Mouse (Mus musculus) intestine, postnatal 0 days (tissue): ENCODE data around the gene Lpp. TPM values are rescaled to one million over a fixed set of nuclear protein-coding genes. Genes with fewer than 3 reads are reported as not detected.

Experiments
- ATAC-seq: fragments of 200-750 bp; cut with Nextera tagmentation; 2 replicates; pipeline ENCODE4 v1.8.0; 2017; ENCODE audit warnings: mild to moderate bottlenecking, moderate TSS enrichment, moderate library complexity
- H3K27ac ChIP-seq: fragments of 300-500 bp; sonication (generic); 2 replicates; pipeline ENCODE4 v1.5.1; 2014; ENCODE audit warnings: mild to moderate bottlenecking, low read depth, low read length, moderate library complexity
- H3K27me3 ChIP-seq: fragments of 300-500 bp; sonication (generic); replicated peaks from 2 replicates; pipeline ENCODE4 v1.6.1; 2014; ENCODE audit warnings: low read length, mixed read lengths; ENCODE audit not compliant: control insufficient read depth, insufficient read depth
- H3K36me3 ChIP-seq: fragments of 300-500 bp; sonication (generic); 2 replicates; pipeline ENCODE4 v1.6.1; 2014; ENCODE audit warnings: mild to moderate bottlenecking, moderate library complexity; ENCODE audit not compliant: control insufficient read depth, insufficient read depth
- H3K4me1 ChIP-seq: fragments of 300-500 bp; sonication (generic); replicated peaks from 2 replicates; pipeline ENCODE4 v1.6.1; 2014; ENCODE audit warnings: antibody characterized with exemption, low read length, mixed read lengths; ENCODE audit not compliant: control insufficient read depth, insufficient read depth
- H3K4me2 ChIP-seq: fragments of 300-500 bp; sonication (generic); replicated peaks from 2 replicates; pipeline ENCODE4 v1.6.1; 2014; ENCODE audit warnings: low read depth, mild to moderate bottlenecking, moderate library complexity
- H3K4me3 ChIP-seq: fragments of 300-500 bp; sonication (generic); 2 replicates; pipeline ENCODE4 v1.5.1; 2014; ENCODE audit warnings: low read depth, low read length
- H3K9ac ChIP-seq: fragments of 300-500 bp; sonication (generic); 2 replicates; pipeline ENCODE4 v1.6.1; 2014; ENCODE audit warnings: mild to moderate bottlenecking, low read depth, low read length
- H3K9me3 ChIP-seq: fragments of 300-500 bp; sonication (generic); 2 replicates; pipeline ENCODE4 v1.6.1; 2016; ENCODE audit warnings: mixed run types; ENCODE audit not compliant: control insufficient read depth
- CTCF ChIP-seq: sonication (generic); IDR thresholded peaks from 2 replicates; pipeline ENCODE4 v1.5.1; 2016; ENCODE audit warnings: low read depth, mild to moderate bottlenecking, control low read depth, antibody characterized with exemption, moderate library complexity
- WGBS: fragments of 180-500 bp; shearing (Covaris S2); extraction: QIAGEN DNeasy Blood & Tissue Kit; methylation state at CpG from one replicate; pipeline ENCODE4 v1.1.7; 2014; 5-methylcytosine and 5-hydroxymethylcytosine counted together
- polyA plus RNA-seq: library from polyadenylated mRNA; unstranded; fragments of >200 nt; fragmentation: Nextera tagmentation; extraction: Ambion mirVana; gene quantifications from 2 replicates; pipeline ENCODE4 v1.2.1, GENCODE M21; 2015

Lpp gene
- polyA plus RNA-seq, 1 experiment from 2014 or later = 32.8 TPM

DNA sequence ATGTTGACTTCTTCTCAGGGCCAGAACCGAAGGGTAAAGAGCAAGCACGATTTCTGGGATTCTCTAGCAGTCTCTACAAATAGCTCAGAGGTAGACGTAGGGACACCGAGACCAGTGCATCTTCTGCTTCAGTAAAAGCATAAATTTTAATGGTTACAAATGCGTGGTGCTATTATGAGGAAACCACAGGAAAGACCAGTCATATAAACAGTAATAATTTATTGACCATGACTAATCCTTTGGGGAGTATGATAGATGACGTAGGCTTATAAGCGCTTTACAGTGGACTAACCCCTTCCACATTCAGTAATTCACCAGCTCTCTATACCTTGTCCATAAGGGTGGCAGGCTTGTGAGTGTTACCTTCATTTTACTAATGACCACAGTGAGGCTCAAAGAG lies 103.3 kb downstream of the Lpp start:
- Histone ChIP-seq H3K27me3 (no peaks in the 10 kb centered on the region), H3K9me3 (no peaks in the 10 kb centered on the region), H3K36me3 (peaks cover 3% of the 10 kb centered on the region; the same call in 1 of the 2 replicates), H3K4me2 (no peak overlapping the region), H3K27ac (no peak overlapping the region), H3K4me3 (no peak overlapping the region), H3K4me1 (no peaks in the 10 kb centered on the region), H3K9ac (no peak overlapping the region)
- no peak for TF ChIP-seq CTCF
- ATAC-seq = no peak
- WGBS = 79% methylated on average over 7 of the region's 7 CpGs

DNA sequence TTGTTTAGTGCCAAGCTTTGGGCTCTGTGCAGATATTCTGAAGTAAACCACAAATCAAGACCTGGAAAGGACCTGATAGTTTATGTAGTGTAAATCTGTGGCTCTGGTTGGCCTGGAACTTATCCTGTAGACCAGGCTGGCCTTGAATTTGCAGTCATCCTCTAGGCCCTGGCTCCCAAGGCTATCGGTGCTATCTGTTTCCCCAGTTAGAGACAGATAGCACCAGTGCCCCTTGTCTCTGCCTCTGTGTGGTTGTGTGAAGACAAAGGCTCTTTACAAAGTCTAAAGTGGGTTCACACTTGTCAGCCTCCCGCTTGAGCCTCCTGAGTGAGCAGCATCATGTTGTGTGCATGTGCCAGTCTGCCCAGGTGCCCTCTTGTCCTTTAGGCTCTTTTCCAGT lies 104.1 kb downstream of the Lpp start:
- Histone ChIP-seq H3K27me3 (no peaks in the 10 kb centered on the region), H3K4me3 (no peak overlapping the region), H3K36me3 (peaks cover 3% of the 10 kb centered on the region; the same call in 1 of the 2 replicates), H3K27ac (no peak overlapping the region), H3K9me3 (no peaks in the 10 kb centered on the region), H3K4me1 (no peaks in the 10 kb centered on the region), H3K4me2 (no peak overlapping the region), H3K9ac (no peak overlapping the region)
- no peak for TF ChIP-seq CTCF
- 78% methylated on average over 2 of the region's 2 CpGs for WGBS
- no peak for ATAC-seq

DNA sequence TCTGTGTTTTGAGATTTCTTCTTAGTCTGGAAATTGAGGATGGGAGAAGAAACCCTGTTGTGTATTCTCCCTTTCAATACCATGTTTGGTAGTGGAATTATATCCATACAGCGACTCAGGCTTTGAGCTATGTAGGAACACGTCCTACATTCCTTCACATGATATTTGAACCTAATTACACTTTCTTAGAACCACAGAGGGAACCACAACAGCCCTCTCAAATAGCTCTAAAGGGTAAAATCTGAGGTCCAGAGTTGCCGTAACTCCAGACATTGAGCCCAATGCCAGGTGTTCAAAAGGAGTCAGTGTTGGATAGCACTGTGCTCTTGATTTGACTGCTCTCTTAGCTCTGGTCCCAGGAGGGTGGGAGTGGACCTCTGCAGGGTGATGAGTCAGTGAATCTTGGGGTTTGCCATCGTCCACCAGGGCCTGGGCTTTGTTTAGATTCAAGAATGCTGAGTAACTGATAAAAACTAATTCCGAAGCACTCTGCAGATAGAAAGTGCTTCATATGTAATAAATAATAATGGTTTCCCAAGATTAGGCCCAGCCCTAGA lies 104.9 kb downstream of the Lpp start:
- Histone ChIP-seq H3K9me3 (no peaks in the 10 kb centered on the region), H3K4me3 (no peak overlapping the region), H3K36me3 (peaks cover 3% of the 10 kb centered on the region; the same call in 1 of the 2 replicates), H3K4me1 (no peaks in the 10 kb centered on the region), H3K4me2 (no peak overlapping the region), H3K27me3 (no peaks in the 10 kb centered on the region), H3K9ac (no peak overlapping the region), H3K27ac (no peak overlapping the region)
- ATAC-seq = 0 out of 2 replicates have a peak, but pooled peaks have one; percentile 10
- no peak for TF ChIP-seq CTCF
- 59% methylated on average over 5 of the region's 5 CpGs for WGBS

DNA sequence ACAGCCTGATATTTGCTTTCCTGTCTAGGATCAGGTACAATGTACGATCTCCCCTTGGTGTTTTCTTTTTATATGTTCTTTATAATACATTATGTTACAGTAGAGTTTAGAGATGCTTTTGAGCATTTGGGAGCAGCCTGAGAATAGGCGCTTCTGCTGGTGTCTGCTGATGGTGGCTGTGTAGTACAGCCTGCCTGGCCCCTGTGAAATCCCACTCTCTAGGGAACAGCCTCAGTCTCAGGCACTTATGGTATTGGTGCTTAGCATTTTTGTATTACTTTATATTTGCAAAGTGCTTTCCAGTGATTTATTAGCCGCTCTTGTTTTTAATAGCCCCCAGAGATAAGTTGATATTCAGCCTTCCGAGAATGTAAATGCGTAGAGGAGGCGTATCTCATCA lies 107.9 kb downstream of the Lpp start:
- no peak for ATAC-seq
- WGBS = 61% methylated on average over 6 of the region's 6 CpGs
- Histone ChIP-seq H3K36me3 (peaks cover 3% of the 10 kb centered on the region; the same call in 1 of the 2 replicates), H3K4me1 (0 out of 2 replicates have a peak, but pooled peaks cover 3% of the 10 kb centered on the region), H3K4me2 (no peak overlapping the region), H3K9me3 (no peaks in the 10 kb centered on the region), H3K27ac (no peak overlapping the region), H3K27me3 (no peaks in the 10 kb centered on the region), H3K9ac (no peak overlapping the region), H3K4me3 (no peak overlapping the region)
- TF ChIP-seq CTCF = no peak

DNA sequence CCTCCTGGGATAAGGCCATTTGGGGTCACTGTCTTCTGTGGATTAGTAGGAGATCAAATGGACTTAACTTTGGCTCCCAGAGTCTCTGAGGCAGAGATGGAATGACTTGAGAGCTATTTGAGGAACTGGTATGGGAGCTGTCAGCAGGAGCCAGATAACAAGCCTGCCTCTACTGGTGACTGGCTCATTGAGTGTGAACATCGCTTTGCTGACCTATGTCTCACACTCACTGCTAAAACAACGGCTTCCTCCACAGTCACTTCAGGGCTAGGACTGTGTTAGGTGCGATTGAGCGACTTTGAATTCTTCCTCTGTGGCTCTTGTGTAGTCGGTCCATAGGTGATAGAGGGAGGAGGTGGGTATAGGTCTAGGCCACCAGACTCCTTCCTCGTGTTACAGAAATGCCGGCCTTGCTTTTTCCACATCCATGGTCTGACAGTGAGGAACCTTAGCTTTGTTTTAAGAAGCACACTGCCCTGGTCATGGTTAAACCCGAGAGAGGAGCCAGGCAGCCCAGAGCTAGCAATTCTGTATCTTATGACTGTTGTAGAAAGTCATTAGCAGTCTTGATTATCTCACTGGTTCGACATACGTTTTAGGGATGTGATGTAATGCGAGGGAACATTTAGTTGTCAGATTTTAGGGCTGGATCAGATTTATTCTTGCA lies 108.5 kb downstream of the Lpp start:
- 72% methylated on average over 11 of the region's 11 CpGs for whole genome bisulfite sequencing
- Histone ChIP-seq H3K9ac (no peak overlapping the region), H3K4me2 (no peak overlapping the region), H3K9me3 (no peaks in the 10 kb centered on the region), H3K4me3 (no peak overlapping the region), H3K27ac (no peak overlapping the region), H3K4me1 (0 out of 2 replicates have a peak, but pooled peaks cover 3% of the 10 kb centered on the region), H3K36me3 (peaks cover 3% of the 10 kb centered on the region; the same call in 1 of the 2 replicates), H3K27me3 (no peaks in the 10 kb centered on the region)
- ATAC-seq = no peak
- TF ChIP-seq CTCF = peak; percentile 34

DNA sequence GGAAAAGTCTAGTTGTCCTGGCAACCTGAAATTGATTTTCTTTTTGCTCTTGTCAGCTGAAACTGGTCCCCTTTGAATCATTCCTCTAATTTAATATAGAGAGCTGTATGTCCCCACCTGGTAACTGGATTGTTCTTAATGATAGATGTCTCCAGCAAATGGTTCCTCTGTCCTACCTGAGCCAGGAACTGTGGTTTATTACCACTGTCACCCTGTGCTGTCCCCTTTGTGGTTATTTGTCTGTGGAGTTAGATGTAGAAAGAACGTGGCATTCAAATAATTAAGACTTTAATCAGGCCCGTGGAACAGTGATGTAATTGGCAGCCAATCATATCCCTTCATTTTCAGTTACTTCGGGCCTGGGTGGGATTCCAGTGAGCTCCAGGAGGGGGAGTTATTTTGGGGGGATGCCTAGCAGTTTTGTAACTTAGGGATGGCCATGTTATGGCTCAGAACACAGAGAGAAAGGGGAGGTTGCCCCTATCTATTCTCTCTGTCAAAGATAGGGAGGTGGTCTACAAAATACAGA lies 109.1 kb downstream of the Lpp start:
- 0 out of 2 replicates have a peak, but pooled peaks cover 3% of the 10 kb centered on the region for H3K4me1 ChIP-seq
- no peak overlapping the region for H3K4me3 ChIP-seq
- no peak overlapping the region for H3K9ac ChIP-seq
- H3K27me3 ChIP-seq = no peaks in the 10 kb centered on the region
- no peaks in the 10 kb centered on the region for H3K9me3 ChIP-seq
- peaks cover 3% of the 10 kb centered on the region; the same call in 1 of the 2 replicates for H3K36me3 ChIP-seq
- no peak for ATAC-seq
- TF ChIP-seq CTCF = peak; percentile 22; the same call in 1 of the 2 replicates
- H3K4me2 ChIP-seq = no peak overlapping the region
- WGBS = 84% methylated on average over 3 of the region's 3 CpGs
- H3K27ac ChIP-seq = no peak overlapping the region
